Mouse (Mus musculus) heart, adult 2 months (tissue): Measurements from ENCODE around the gene Tbce.

Source experiments
- CTCF ChIP-seq: fragments of 200-600 bp; IDR thresholded peaks from 2 replicates; pipeline ENCODE4 v1.8.1; 2022; ENCODE audit warnings: antibody characterized with exemption, mild to moderate bottlenecking, moderate library complexity
- POLR2A ChIP-seq: fragments of 200-500 bp; IDR thresholded peaks from 2 replicates; pipeline ENCODE4 v1.6.1; 2011; ENCODE audit warnings: mild to moderate bottlenecking, low read depth, low read length, control low read depth; ENCODE audit not compliant: insufficient read depth

DNA sequence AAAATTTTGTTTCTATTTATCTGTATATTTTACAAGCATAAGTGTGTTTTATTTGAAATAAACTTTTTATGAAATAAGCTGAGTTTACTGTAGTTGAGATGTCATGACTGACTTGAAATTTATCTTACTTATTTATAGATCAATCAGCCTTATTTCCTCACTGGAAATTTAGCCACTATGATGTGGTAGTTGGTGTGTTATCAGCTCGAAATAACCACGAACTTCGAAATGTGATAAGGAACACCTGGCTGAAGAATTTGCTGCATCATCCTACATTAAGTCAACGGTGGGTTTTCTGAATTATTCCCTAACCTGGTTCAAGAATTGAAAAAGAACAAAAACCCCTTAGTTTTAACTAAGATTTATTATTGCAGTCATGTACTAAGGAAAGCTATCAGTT is 73.3 kb downstream of the Tbce start:
- TF ChIP-seq CTCF, result no peak
- TF ChIP-seq POLR2A, result no peak
